Comparison of ENCODE assay signal across 29 mouse cellular contexts in genomic region chr19:25123461-25123860, GRCm38 (mm10).
DNase-seq lines count a peak whose midpoint lies in the region; ATAC-seq lines count a peak whose summit lies in the region.
"Had no signal": no experiment of that assay in that cellular context is flagged by ENCODE, and none has a peak within 500 bp of the region (broad histone marks: within the 10 kb centered on the region; RNA-seq: fewer than 3 reads in every experiment).

No protein-coding gene starts in this region.

- 0 out of 2 replicates have a peak overlapping the region, but pooled peaks have one; percentile 23 for H3K9ac ChIP-seq in heart, embryonic 12.5 days
- H3K9ac ChIP-seq: embryonic facial prominence, embryonic 15.5 days; forebrain, embryonic 12.5 days; intestine, embryonic 15.5 days; limb, embryonic 15.5 days; liver, embryonic 14.5 days; midbrain, embryonic 15.5 days; neural tube, embryonic 12.5 days; stomach, embryonic 15.5 days had no signal

- DNase-seq in gastrocnemius, adult 18-20 months (ENCODE audit: low spot score), result peak; percentile 70
- DNase-seq in gastrocnemius, postnatal 4 days (ENCODE audit: low spot score in 2 of 2), result no peak
- DNase-seq in heart, adult 18-20 months, result no peak
- peak; percentile 40 to 50 for DNase-seq in gastrocnemius, adult 8-10 months (ENCODE audit: low spot score in 2 of 2)
- DNase-seq in ovary, postnatal 14 days (ENCODE audit: low spot score), result no peak
- DNase-seq in yolk sac, embryonic 10.5 days (ENCODE audit: low spot score), result no peak
- DNase-seq: adrenal gland, adult 8-10 months; cerebellum, adult 2 months; kidney, adult 8-10 months; lung, adult 2 months; retina, postnatal 1 day; right cerebral cortex, postnatal 14 days; thymus, adult 18-20 months; thymus, postnatal 25 days had no signal

- H3K4me1 ChIP-seq in heart, embryonic 12.5 days (replicated peaks), result peaks cover 17% of the 10 kb centered on the region
- H3K4me1 ChIP-seq: embryonic facial prominence, embryonic 15.5 days; forebrain, embryonic 12.5 days; limb, embryonic 10.5 days; midbrain, embryonic 10.5 days; midbrain, embryonic 15.5 days had no signal

- H3K27me3 ChIP-seq in heart, embryonic 12.5 days (replicated peaks), result no peaks in the 10 kb centered on the region; the same call in 1 of the 2 replicates
- H3K27me3 ChIP-seq: embryonic facial prominence, embryonic 15.5 days; forebrain, embryonic 12.5 days; intestine, embryonic 15.5 days; limb, embryonic 15.5 days; midbrain, embryonic 15.5 days; neural tube, embryonic 12.5 days; stomach, embryonic 15.5 days had no signal

- no peak for ATAC-seq in heart, embryonic 12.5 days (ENCODE audit: insufficient number of reproducible peaks, low FRiP score)
- ATAC-seq in granulocyte monocyte progenitor cell, adult 5-6 weeks (replicated peaks; ENCODE audit: poor library complexity, severe bottlenecking), result peak; percentile 26; the same call in 1 of the 2 replicates
- ATAC-seq: hindbrain, embryonic 16.5 days; intestine, embryonic 15.5 days; midbrain, embryonic 15.5 days had no signal

- H3K27ac ChIP-seq in heart, embryonic 12.5 days (ENCODE audit: poor library complexity, severe bottlenecking), result no peak overlapping the region
- H3K27ac ChIP-seq: embryonic facial prominence, embryonic 15.5 days; forebrain, embryonic 12.5 days; intestine, embryonic 15.5 days; kidney, postnatal 0 days; limb, embryonic 10.5 days; limb, embryonic 15.5 days; liver, embryonic 14.5 days; midbrain, embryonic 10.5 days; midbrain, embryonic 15.5 days; neural tube, embryonic 12.5 days; stomach, embryonic 15.5 days had no signal

- H3K4me2 ChIP-seq in heart, embryonic 12.5 days, result peak overlapping the region; percentile 54; the same call in 1 of the 2 replicates
- H3K4me2 ChIP-seq: embryonic facial prominence, embryonic 15.5 days; forebrain, embryonic 12.5 days; limb, embryonic 15.5 days; midbrain, embryonic 15.5 days; neural tube, embryonic 12.5 days had no signal

- no peak overlapping the region for H3K4me3 ChIP-seq in heart, embryonic 12.5 days
- H3K4me3 ChIP-seq: embryonic facial prominence, embryonic 15.5 days; forebrain, embryonic 12.5 days; intestine, embryonic 15.5 days; limb, embryonic 10.5 days; limb, embryonic 15.5 days; midbrain, embryonic 10.5 days; midbrain, embryonic 15.5 days; neural tube, embryonic 12.5 days; stomach, embryonic 15.5 days had no signal

- H3K36me3 ChIP-seq in heart, embryonic 12.5 days, result no peaks in the 10 kb centered on the region
- H3K36me3 ChIP-seq: embryonic facial prominence, embryonic 15.5 days; forebrain, embryonic 12.5 days; G1E; intestine, embryonic 15.5 days; limb, embryonic 10.5 days; limb, embryonic 15.5 days; midbrain, embryonic 10.5 days; midbrain, embryonic 15.5 days; neural tube, embryonic 12.5 days; stomach, embryonic 15.5 days had no signal

- 68% methylated on average over 5 of the region's 5 CpGs for WGBS in heart, embryonic 12.5 days

- H3K9me3 ChIP-seq in heart, embryonic 12.5 days (replicated peaks), result no peaks in the 10 kb centered on the region
- H3K9me3 ChIP-seq: embryonic facial prominence, embryonic 15.5 days; forebrain, embryonic 12.5 days; intestine, embryonic 15.5 days; limb, embryonic 10.5 days; limb, embryonic 15.5 days; midbrain, embryonic 10.5 days; midbrain, embryonic 15.5 days; neural tube, embryonic 12.5 days; stomach, embryonic 15.5 days had no signal

Comparison
In these comparisons a context has a peak if more than half of its experiments do, and no peak if none do; other contexts are left out.
1. DNase-seq: peak in gastrocnemius, adult 18-20 months (single experiment) and gastrocnemius, adult 8-10 months (2 of 2); none in gastrocnemius, postnatal 4 days (0 of 2), heart, adult 18-20 months (0 of 2), ovary, postnatal 14 days (single experiment) and yolk sac, embryonic 10.5 days (single experiment).